Mouse (Mus musculus) heart, embryonic 16.5 days (tissue): Measurements from ENCODE around the gene Ptgr2. TPM values are rescaled to one million over a fixed set of nuclear protein-coding genes. Genes with fewer than 3 reads are reported as not detected.

Source experiments
- ATAC-seq: fragments of 200-750 bp; cut with Nextera tagmentation; replicated peaks from 2 replicates; pipeline ENCODE4 v1.8.0; 2017; ENCODE audit warnings: moderate number of reproducible peaks; ENCODE audit not compliant: insufficient read depth, low FRiP score; ENCODE audit errors: extremely low read depth
- H3K27ac ChIP-seq: fragments of 300-500 bp; sonication (generic); 2 replicates; pipeline ENCODE4 v1.5.1; 2014; ENCODE audit warnings: mild to moderate bottlenecking, low read length, control low read depth, moderate library complexity
- H3K27me3 ChIP-seq: fragments of 300-500 bp; sonication (generic); 2 replicates; pipeline ENCODE4 v1.6.1; 2014; ENCODE audit warnings: low read length, mixed read lengths; ENCODE audit not compliant: control insufficient read depth, insufficient read depth
- H3K36me3 ChIP-seq: fragments of 300-500 bp; sonication (generic); 2 replicates; pipeline ENCODE4 v1.6.1; 2014; ENCODE audit not compliant: control insufficient read depth, insufficient read depth
- H3K4me1 ChIP-seq: fragments of 300-500 bp; sonication (generic); 2 replicates; pipeline ENCODE4 v1.6.1; 2014; ENCODE audit warnings: low read length, mixed read lengths; ENCODE audit not compliant: control insufficient read depth, insufficient read depth
- H3K4me2 ChIP-seq: fragments of 300-500 bp; sonication (generic); 2 replicates; pipeline ENCODE4 v1.6.1; 2014; ENCODE audit warnings: low read depth, mild to moderate bottlenecking, control low read depth, low read length
- H3K4me3 ChIP-seq: fragments of 300-500 bp; sonication (generic); 2 replicates; pipeline ENCODE4 v1.5.1; 2014; ENCODE audit warnings: mild to moderate bottlenecking, control low read depth, low read length
- H3K9ac ChIP-seq: fragments of 300-500 bp; sonication (generic); 2 replicates; pipeline ENCODE4 v1.6.1; 2014; ENCODE audit warnings: low read length, control low read depth
- H3K9me3 ChIP-seq: fragments of 300-500 bp; sonication (generic); replicated peaks from 2 replicates; pipeline ENCODE4 v1.6.1; 2016; ENCODE audit warnings: low read length; ENCODE audit not compliant: control insufficient read depth
- WGBS: fragments of 180-500 bp; shearing (Covaris S2); extraction: QIAGEN DNeasy Blood & Tissue Kit; methylation state at CpG from one replicate; pipeline ENCODE4 v1.1.7; 2014; 5-methylcytosine and 5-hydroxymethylcytosine counted together
- polyA plus RNA-seq: library from polyadenylated mRNA; unstranded; fragments of >200 nt; fragmentation: Nextera tagmentation; extraction: Ambion mirVana; gene quantifications from 2 replicates; pipeline ENCODE4 v1.2.1, GENCODE M21; 2015

Ptgr2 gene
- polyA plus RNA-seq, 1 experiment from 2014 or later: 103 TPM

DNA sequence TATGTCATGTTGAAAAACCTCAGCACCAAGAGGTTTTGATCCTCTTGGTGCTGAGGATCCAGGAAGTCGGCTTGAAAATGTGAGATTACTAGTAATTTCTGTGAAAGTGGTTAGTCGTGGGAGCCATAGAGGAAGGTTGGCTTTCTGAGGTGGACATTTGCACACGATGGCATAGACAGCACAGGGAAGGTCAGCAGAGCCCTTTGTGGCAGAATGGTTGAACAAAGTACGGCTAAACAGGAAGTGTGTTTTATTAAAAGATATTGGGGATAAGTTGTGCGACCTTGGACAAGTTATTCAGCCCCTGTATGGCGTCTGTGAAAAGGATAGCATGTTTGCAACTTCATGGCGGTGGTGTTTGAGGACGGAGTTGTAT lies 549 bp downstream of the Ptgr2 start:
- ATAC-seq: no peak
- 18% methylated on average over 8 of the region's 8 CpGs for WGBS

DNA sequence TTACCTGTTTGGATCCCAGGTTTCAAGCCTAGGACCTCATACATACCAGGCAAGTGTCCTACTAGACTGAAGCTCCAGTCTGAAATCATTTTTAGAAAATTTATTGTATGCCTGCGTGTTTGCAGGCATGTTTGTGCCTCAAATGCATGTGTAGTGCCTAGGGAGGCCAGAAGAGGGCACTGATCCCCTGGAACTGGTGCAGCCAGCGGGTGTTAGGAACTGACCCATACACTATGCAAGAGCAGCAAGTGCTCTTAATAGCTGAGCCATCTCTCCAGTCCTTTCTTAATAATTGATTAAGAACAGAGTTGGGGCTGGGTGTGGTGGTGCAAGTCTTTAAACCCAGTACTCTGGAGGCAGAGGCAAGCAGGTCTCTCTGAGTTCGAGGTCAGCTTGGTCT lies 3.4 kb downstream of the Ptgr2 start:
- Histone ChIP-seq H3K27me3 (no peaks in the 10 kb centered on the region), H3K4me1 (peaks cover 16% of the 10 kb centered on the region; the same call in 1 of the 2 replicates), H3K27ac (no peak overlapping the region), H3K9ac (no peak overlapping the region), H3K4me2 (no peak overlapping the region), H3K9me3 (no peaks in the 10 kb centered on the region), H3K4me3 (no peak overlapping the region), H3K36me3 (peaks cover 11% of the 10 kb centered on the region)
- 69% methylated on average over 3 of the region's 3 CpGs for WGBS
- no peak for ATAC-seq

More for the DNA sequence above, 549 bp downstream of the Ptgr2 start:
- Histone ChIP-seq H3K27ac (peak overlapping the region; percentile 94), H3K36me3 (0 out of 2 replicates have a peak, but pooled peaks cover 3% of the 10 kb centered on the region), H3K9me3 (no peaks in the 10 kb centered on the region), H3K27me3 (no peaks in the 10 kb centered on the region), H3K4me1 (peaks cover 16% of the 10 kb centered on the region; the same call in 1 of the 2 replicates), H3K4me2 (peak overlapping the region; percentile 66), H3K9ac (peak overlapping the region; percentile 89), H3K4me3 (peak overlapping the region; percentile 78)

DNA sequence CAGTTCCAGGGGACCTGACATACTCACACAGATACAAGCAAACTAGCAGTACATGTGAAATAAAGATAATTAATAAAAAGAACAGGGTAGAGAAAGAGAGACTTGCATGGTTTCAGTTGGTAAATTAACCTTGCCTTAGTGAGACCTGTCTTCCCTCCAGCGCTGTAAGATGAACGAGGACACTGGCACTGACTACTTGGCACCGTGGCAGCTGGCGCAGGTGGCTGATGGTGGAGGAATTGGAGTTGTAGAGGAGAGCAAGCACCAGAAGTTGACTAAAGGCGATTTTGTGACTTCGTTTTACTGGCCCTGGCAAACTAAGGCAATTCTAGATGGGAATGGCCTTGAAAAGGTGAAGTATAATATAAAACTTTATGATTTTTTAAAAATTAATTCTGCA lies 12.8 kb downstream of the Ptgr2 start:
- Histone ChIP-seq H3K4me2 (no peak overlapping the region), H3K9me3 (no peaks in the 10 kb centered on the region), H3K4me1 (no peaks in the 10 kb centered on the region), H3K27ac (no peak overlapping the region), H3K36me3 (peaks cover 69% of the 10 kb centered on the region), H3K4me3 (no peak overlapping the region), H3K27me3 (no peaks in the 10 kb centered on the region), H3K9ac (no peak overlapping the region)
- 93% methylated on average over 6 of the region's 6 CpGs for WGBS
- ATAC-seq: no peak

DNA sequence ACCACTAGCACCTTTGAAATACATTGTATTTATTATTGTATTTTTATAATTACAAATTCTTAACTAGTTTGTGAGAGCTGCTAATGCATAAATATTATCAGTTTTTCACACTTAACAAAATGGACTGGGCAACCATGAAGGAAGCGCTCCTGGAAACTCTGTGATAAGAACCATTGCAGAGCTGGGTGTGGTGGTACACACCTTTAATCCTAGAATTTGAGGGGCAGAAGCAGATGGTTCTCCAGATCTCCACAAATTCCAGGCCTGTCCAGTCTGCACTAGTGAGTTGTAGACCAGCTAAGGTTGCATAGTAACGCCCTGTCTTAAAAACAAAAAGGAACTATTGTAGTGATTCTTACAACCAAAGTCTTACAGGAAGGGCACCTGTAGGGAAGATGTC lies 14.2 kb downstream of the Ptgr2 start:
- no peaks in the 10 kb centered on the region for H3K4me1 ChIP-seq
- H3K9me3 ChIP-seq: no peaks in the 10 kb centered on the region
- no peaks in the 10 kb centered on the region for H3K27me3 ChIP-seq
- no peak overlapping the region for H3K4me3 ChIP-seq
- H3K36me3 ChIP-seq: peaks cover 65% of the 10 kb centered on the region
- WGBS: 93% methylated on average over 2 of the region's 2 CpGs
- ATAC-seq: no peak
- H3K4me2 ChIP-seq: no peak overlapping the region
- no peak overlapping the region for H3K9ac ChIP-seq
- no peak overlapping the region for H3K27ac ChIP-seq

DNA sequence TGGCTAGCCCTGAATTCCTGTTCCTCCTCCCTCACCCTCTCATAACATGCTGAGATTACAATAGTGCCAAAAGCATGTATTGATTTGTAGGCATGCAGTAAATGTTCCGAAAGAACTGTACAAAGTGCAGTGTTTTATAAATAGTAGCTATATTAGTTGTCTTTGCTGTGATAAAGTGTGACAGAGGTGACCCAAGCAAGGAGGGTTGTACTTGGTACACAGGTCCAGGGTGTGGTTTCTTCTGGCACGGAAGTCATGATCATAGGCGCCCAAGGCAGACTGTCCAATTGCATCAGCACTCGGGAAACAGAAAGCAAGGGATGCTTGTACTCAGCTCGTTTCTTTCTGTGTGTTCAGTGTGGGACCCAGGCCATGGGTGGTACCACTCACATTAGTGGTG lies 19.1 kb downstream of the Ptgr2 start:
- WGBS: 90% methylated on average over 5 of the region's 5 CpGs
- Histone ChIP-seq H3K9ac (no peak overlapping the region), H3K27ac (no peak overlapping the region), H3K4me1 (no peaks in the 10 kb centered on the region), H3K27me3 (no peaks in the 10 kb centered on the region), H3K36me3 (peaks cover 48% of the 10 kb centered on the region), H3K4me2 (no peak overlapping the region), H3K4me3 (no peak overlapping the region), H3K9me3 (no peaks in the 10 kb centered on the region)
- no peak for ATAC-seq

DNA sequence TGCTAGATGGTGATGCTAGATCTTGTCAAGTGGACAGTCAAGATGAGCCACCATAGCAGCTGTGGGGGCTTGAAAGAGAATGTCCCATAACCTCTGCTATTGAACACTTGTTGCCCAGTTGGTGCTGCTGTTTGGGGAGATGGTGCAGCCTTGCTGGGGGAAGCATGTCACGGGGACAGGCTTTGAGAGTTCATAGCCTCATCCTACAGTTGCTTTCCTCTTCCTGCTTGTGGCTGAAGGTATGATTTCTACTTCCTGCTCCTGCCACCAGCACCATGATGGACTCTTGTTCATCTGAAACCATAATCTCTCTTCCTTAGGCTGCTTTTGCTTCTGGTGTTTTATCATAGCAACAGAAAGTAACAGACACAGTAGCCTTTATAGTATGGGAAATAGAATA lies 19.5 kb downstream of the Ptgr2 start:
- H3K9me3 ChIP-seq: no peaks in the 10 kb centered on the region
- H3K27me3 ChIP-seq: no peaks in the 10 kb centered on the region
- H3K27ac ChIP-seq: no peak overlapping the region
- H3K4me1 ChIP-seq: no peaks in the 10 kb centered on the region
- H3K36me3 ChIP-seq: peaks cover 46% of the 10 kb centered on the region
- H3K9ac ChIP-seq: no peak overlapping the region
- ATAC-seq: no peak
- H3K4me2 ChIP-seq: no peak overlapping the region
- 71% methylated on average over 1 of the region's 1 CpGs for WGBS
- no peak overlapping the region for H3K4me3 ChIP-seq

DNA sequence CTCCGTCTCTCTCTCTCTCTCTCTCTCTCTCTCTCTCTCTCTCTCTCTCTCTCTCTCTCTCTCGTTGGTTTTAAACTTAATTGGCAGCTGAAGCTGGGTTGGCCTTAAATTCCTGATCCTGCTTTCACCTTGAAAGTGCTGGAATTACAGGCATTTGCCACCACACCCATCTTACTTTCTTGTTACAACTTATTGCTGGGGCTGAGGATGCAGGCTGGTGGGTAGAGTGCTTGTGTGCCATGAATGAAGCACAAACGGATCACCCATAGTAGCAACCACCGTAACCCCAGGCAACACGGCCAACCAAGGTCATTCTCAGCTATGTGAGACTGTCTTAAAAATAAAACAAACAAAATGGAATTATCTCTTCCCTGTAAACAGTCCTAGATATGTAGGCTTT lies 26.3 kb downstream of the Ptgr2 start:
- no peak overlapping the region for H3K9ac ChIP-seq
- no peak for ATAC-seq
- H3K4me1 ChIP-seq: peaks cover 7% of the 10 kb centered on the region
- H3K4me2 ChIP-seq: no peak overlapping the region
- H3K9me3 ChIP-seq: no peaks in the 10 kb centered on the region
- no peak overlapping the region for H3K4me3 ChIP-seq
- peaks cover 17% of the 10 kb centered on the region for H3K36me3 ChIP-seq
- no peak overlapping the region for H3K27ac ChIP-seq
- no peaks in the 10 kb centered on the region for H3K27me3 ChIP-seq
- 69% methylated on average over 4 of the region's 5 CpGs for WGBS

DNA sequence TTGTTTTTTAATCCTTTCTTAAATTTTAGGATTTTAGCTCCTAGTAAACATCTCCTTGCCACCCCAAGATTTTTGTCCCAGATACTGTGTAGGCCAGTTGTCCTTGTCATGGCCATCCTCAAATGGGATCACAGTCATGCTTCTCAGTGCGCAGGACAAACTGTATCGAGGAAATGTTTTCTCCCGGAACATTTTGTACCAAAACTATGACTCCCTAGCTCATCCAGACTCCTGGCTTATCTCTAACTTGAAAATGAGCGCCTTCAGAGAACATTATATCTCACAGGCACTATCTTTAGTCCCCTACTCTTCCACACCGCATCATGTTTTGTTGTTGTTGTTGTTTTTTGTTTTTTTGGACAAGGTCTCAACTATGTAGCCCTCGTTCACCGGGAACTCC lies 31.0 kb downstream of the Ptgr2 start:
- Histone ChIP-seq H3K9me3 (no peaks in the 10 kb centered on the region), H3K27me3 (no peaks in the 10 kb centered on the region), H3K4me2 (peak overlapping the region; percentile 81), H3K4me1 (peaks cover 16% of the 10 kb centered on the region), H3K27ac (peak overlapping the region; percentile 96), H3K36me3 (peaks cover 7% of the 10 kb centered on the region), H3K4me3 (peak overlapping the region; percentile 100), H3K9ac (peak overlapping the region; percentile 99)
- ATAC-seq: no peak
- WGBS: 25% methylated on average over 7 of the region's 7 CpGs

DNA sequence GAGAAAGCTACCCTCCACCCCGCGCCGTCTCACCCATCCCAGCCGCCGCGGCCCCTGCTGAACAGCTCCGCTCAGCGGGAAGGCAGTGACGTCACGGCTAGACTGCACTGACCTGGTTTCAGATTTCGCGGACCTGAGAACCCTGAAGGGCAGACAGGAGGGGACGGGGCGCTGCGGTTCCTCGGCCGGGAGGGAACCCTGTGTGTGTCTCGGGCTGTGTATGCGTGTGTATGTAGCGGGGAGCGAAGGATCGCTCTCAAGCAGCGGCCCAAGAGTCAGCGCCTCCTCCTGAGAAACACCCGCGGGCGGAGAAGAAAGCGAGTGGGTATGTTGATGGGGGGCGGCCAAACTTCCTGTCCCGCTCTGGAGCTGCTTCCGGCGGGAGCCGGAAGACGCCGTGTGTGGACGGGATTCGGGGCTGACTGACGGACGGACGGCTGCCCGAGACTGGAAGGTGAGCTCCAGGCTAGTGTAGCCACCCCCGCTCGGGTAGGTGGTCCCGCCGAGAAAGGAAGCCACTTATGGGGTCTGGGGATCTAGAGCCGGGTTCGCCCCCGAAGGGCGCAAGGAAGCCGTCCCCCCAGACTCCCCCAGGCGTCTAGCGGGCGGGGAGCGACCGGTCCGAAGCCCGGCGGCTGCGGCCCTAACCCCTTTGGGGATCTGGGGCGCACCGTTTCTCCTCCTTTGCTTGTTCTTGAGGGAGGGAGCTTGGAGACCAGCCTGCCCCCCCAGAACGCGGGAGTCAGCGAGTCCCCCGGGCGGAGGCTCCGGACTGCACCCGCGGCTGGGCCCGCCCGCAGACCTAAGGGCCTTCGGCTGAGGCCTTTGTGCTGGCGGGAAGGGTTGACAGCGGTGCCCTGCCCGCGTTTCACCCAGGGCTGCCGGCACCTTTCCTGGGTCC lies 31.9 kb downstream of the Ptgr2 start, which contains the start of gene Zfp410:
Gene Zfp410 (plus strand): TSS at position 132 of the 901 bp plus-strand sequence.
- peak within 1 kb of the TSS; percentile 81 for H3K4me2 ChIP-seq
- H3K9me3 ChIP-seq: no peaks in the 10 kb centered on the region
- ATAC-seq: peak; percentile 95
- peak within 1 kb of the TSS; percentile 99 for H3K9ac ChIP-seq
- H3K27me3 ChIP-seq: no peaks in the 10 kb centered on the region
- peak within 1 kb of the TSS; percentile 100 for H3K4me3 ChIP-seq
- peak within 1 kb of the TSS; percentile 96 for H3K27ac ChIP-seq
- under 1% methylated on average over 75 of the region's 77 CpGs for WGBS
- peaks cover 16% of the 10 kb centered on the region for H3K4me1 ChIP-seq
- H3K36me3 ChIP-seq: peaks cover 7% of the 10 kb centered on the region
